In genomic region chr6:135165706-135166105, GRCm38 (mm10) we compare ENCODE assay signal across 23 mouse cellular contexts. TPM values are rescaled to one million over a fixed set of nuclear protein-coding genes. Genes with fewer than 3 reads are reported as not detected.
A peak's percentile ranks its signal among the peaks of the same experiment; 100 is the strongest.
DNase-seq lines count a peak whose midpoint lies in the region; ATAC-seq and TF ChIP-seq lines count a peak whose summit lies in the region.
"Had no signal": no experiment of that assay in that cellular context is flagged by ENCODE, and none has a peak within 500 bp of the region (broad histone marks: within the 10 kb centered on the region; RNA-seq: fewer than 3 reads in every experiment).

No protein-coding gene starts in this region.

- peak; percentile 50; the same call in 1 of the 2 replicates for ATAC-seq in heart, embryonic 11.5 days (replicated peaks; ENCODE audit: insufficient number of reproducible peaks, low FRiP score, low TSS enrichment)
- ATAC-seq in liver, postnatal 0 days, result peak; percentile 67
- no peak for ATAC-seq in forebrain, embryonic 15.5 days (replicated peaks)
- ATAC-seq in midbrain, embryonic 15.5 days (replicated peaks), result no peak
- ATAC-seq: inflammation-experienced regulatory T-cells, adult 6 months had no signal

- 63% methylated on average over 2 of the region's 2 CpGs for WGBS in heart, embryonic 11.5 days (ENCODE audit: insufficient replicate concordance)
- WGBS in bone marrow, adult 2 months, result 62% methylated on average over 2 of the region's 2 CpGs
- WGBS in liver, postnatal 0 days (ENCODE audit: insufficient replicate concordance), result 45% methylated on average over 2 of the region's 2 CpGs
- WGBS in forebrain, embryonic 15.5 days, result 74% methylated on average over 2 of the region's 2 CpGs
- WGBS in midbrain, embryonic 15.5 days, result 81% methylated on average over 2 of the region's 2 CpGs

- H3K36me3 ChIP-seq in heart, embryonic 11.5 days (ENCODE audit: control insufficient read depth, insufficient read depth, low read length), result no peaks in the 10 kb centered on the region
- peaks cover 11% of the 10 kb centered on the region; the same call in 1 of the 2 replicates for H3K36me3 ChIP-seq in liver, postnatal 0 days (replicated peaks; ENCODE audit: insufficient read depth, low read length)
- no peaks in the 10 kb centered on the region for H3K36me3 ChIP-seq in forebrain, embryonic 15.5 days
- H3K36me3 ChIP-seq in midbrain, embryonic 15.5 days (replicated peaks), result no peaks in the 10 kb centered on the region
- H3K36me3 ChIP-seq: embryonic facial prominence, embryonic 13.5 days; hindbrain, embryonic 12.5 days; kidney, embryonic 15.5 days; limb, embryonic 10.5 days had no signal

- no peak overlapping the region for H3K4me3 ChIP-seq in heart, embryonic 11.5 days (ENCODE audit: low read depth, low read length)
- H3K4me3 ChIP-seq in bone marrow, adult 2 months (replicated peaks; ENCODE audit: control insufficient read depth, low read depth, low read length), result peak overlapping the region; percentile 42
- H3K4me3 ChIP-seq in liver, postnatal 0 days (ENCODE audit: low read depth, low read length), result peak overlapping the region; percentile 74
- no peak overlapping the region for H3K4me3 ChIP-seq in forebrain, embryonic 15.5 days
- no peak overlapping the region for H3K4me3 ChIP-seq in midbrain, embryonic 15.5 days
- H3K4me3 ChIP-seq: embryonic facial prominence, embryonic 13.5 days; hindbrain, embryonic 12.5 days; kidney, embryonic 15.5 days; left cerebral cortex, adult 2 months; limb, embryonic 10.5 days had no signal

- peak overlapping the region; percentile 24; the same call in 1 of the 2 replicates for H3K4me2 ChIP-seq in heart, embryonic 11.5 days
- H3K4me2 ChIP-seq in liver, postnatal 0 days (ENCODE audit: low read depth, low read length), result peak overlapping the region; percentile 75
- no peak overlapping the region for H3K4me2 ChIP-seq in forebrain, embryonic 15.5 days (replicated peaks)
- no peak overlapping the region for H3K4me2 ChIP-seq in midbrain, embryonic 15.5 days
- H3K4me2 ChIP-seq: embryonic facial prominence, embryonic 13.5 days; hindbrain, embryonic 12.5 days; kidney, embryonic 15.5 days had no signal

- no peak overlapping the region for H3K9ac ChIP-seq in heart, embryonic 11.5 days (ENCODE audit: low read depth, low read length)
- peak overlapping the region; percentile 16 for H3K9ac ChIP-seq in liver, postnatal 0 days (replicated peaks)
- H3K9ac ChIP-seq in forebrain, embryonic 15.5 days (replicated peaks), result no peak overlapping the region
- H3K9ac ChIP-seq in midbrain, embryonic 15.5 days, result no peak overlapping the region
- H3K9ac ChIP-seq: embryonic facial prominence, embryonic 13.5 days; hindbrain, embryonic 12.5 days; kidney, embryonic 15.5 days; lung, embryonic 14.5 days had no signal

- H3K27ac ChIP-seq in heart, embryonic 11.5 days (ENCODE audit: low read depth, low read length), result 0 out of 2 replicates have a peak overlapping the region, but pooled peaks have one; percentile 47
- peak overlapping the region; percentile 68; the same call in 1 of the 2 replicates for H3K27ac ChIP-seq in bone marrow, adult 2 months (ENCODE audit: control insufficient read depth, insufficient read depth, low read depth, low read length, poor library complexity)
- peak overlapping the region; percentile 97 for H3K27ac ChIP-seq in liver, postnatal 0 days (ENCODE audit: low read depth)
- H3K27ac ChIP-seq in forebrain, embryonic 15.5 days (replicated peaks), result no peak overlapping the region
- H3K27ac ChIP-seq in midbrain, embryonic 15.5 days, result no peak overlapping the region
- H3K27ac ChIP-seq: embryonic facial prominence, embryonic 13.5 days; hindbrain, embryonic 12.5 days; left cerebral cortex, adult 2 months; limb, embryonic 10.5 days; macrophage had no signal

- TF ChIP-seq CTCF in bone marrow, adult 2 months (IDR thresholded peaks at IDR 0.05; ENCODE audit: control insufficient read depth, insufficient read depth, low read length), result no peak
- TF ChIP-seq CTCF in liver, postnatal 0 days (IDR thresholded peaks at IDR 0.05; ENCODE audit: low read depth), result no peak

- no peaks in the 10 kb centered on the region for H3K27me3 ChIP-seq in heart, embryonic 11.5 days (ENCODE audit: control insufficient read depth, insufficient read depth, low read length)
- H3K27me3 ChIP-seq in liver, postnatal 0 days (ENCODE audit: insufficient read depth, low read length), result no peaks in the 10 kb centered on the region
- H3K27me3 ChIP-seq in forebrain, embryonic 15.5 days, result no peaks in the 10 kb centered on the region
- H3K27me3 ChIP-seq in midbrain, embryonic 15.5 days (replicated peaks), result 0 out of 2 replicates have a peak, but pooled peaks cover 2% of the 10 kb centered on the region
- H3K27me3 ChIP-seq: embryonic facial prominence, embryonic 13.5 days; kidney, embryonic 15.5 days had no signal

- no peak for DNase-seq in heart, postnatal 36 days
- peak; percentile 88 for DNase-seq in liver
- DNase-seq in liver, postnatal 0 days, result peak; percentile 62
- no peak for DNase-seq in cerebellum, postnatal 14 days
- DNase-seq: adrenal gland, adult 2 months; cerebellum, adult 8-10 months; gastrocnemius, postnatal 36 days; lung, embryonic 14.5 days; midbrain, embryonic 14.5 days; retina, postnatal 1 day had no signal

- no peak for TF ChIP-seq POLR2A in bone marrow, adult 2 months (IDR thresholded peaks at IDR 0.05; ENCODE audit: borderline replicate concordance, control insufficient read depth, low read depth, low read length)

- H3K4me1 ChIP-seq in heart, embryonic 11.5 days (ENCODE audit: control insufficient read depth, insufficient read depth, low read length), result peaks cover 13% of the 10 kb centered on the region; the same call in 1 of the 2 replicates
- H3K4me1 ChIP-seq in bone marrow, adult 2 months (ENCODE audit: control insufficient read depth, insufficient read depth, low read length), result peaks cover 3% of the 10 kb centered on the region
- H3K4me1 ChIP-seq in liver, postnatal 0 days (ENCODE audit: insufficient read depth), result peaks cover 46% of the 10 kb centered on the region
- peaks cover 10% of the 10 kb centered on the region for H3K4me1 ChIP-seq in forebrain, embryonic 15.5 days
- peaks cover 10% of the 10 kb centered on the region; the same call in 1 of the 2 replicates for H3K4me1 ChIP-seq in midbrain, embryonic 15.5 days

- intact Hi-C loops in heart, postnatal 36 days (cut with DNase I), result no loop called here

- no peaks in the 10 kb centered on the region for H3K9me3 ChIP-seq in heart, embryonic 11.5 days (replicated peaks; ENCODE audit: control insufficient read depth, low read length)
- no peaks in the 10 kb centered on the region for H3K9me3 ChIP-seq in liver, postnatal 0 days (ENCODE audit: low read length)
- H3K9me3 ChIP-seq in forebrain, embryonic 15.5 days, result no peaks in the 10 kb centered on the region
- H3K9me3 ChIP-seq in midbrain, embryonic 15.5 days, result no peaks in the 10 kb centered on the region
- H3K9me3 ChIP-seq: embryonic facial prominence, embryonic 13.5 days; hindbrain, embryonic 12.5 days; kidney, embryonic 15.5 days; limb, embryonic 10.5 days had no signal

- peak; percentile 97 for TF ChIP-seq EP300 in liver, postnatal 0 days (IDR thresholded peaks at IDR 0.05; ENCODE audit: low read depth)

RNA-seq across cellular contexts. Expression of gene Fam234b, which starts 32.1 kb away (rescaled TPM):
- polyA plus RNA-seq in heart, embryonic 11.5 days (2014; fragmentation: Nextera tagmentation; extraction: Ambion mirVana), result 11.2 and 11.3 TPM in 2 replicates
- 1 to 10 TPM; 7.0 to 9.2 TPM for total RNA-seq in heart, postnatal 36 days (2021)
- 28.7 and 38.2 TPM in 2 replicates for polyA plus RNA-seq in bone marrow, adult 2 months (2011; ENCODE audit: insufficient read depth, insufficient read length, low replicate concordance, missing spikeins)
- polyA plus RNA-seq in liver, postnatal 0 days (2015; fragmentation: Nextera tagmentation; extraction: Ambion mirVana), result 15.4 and 17.1 TPM in 2 replicates
- 83.1 and 86.7 TPM in 2 replicates for polyA plus RNA-seq in forebrain, embryonic 15.5 days (2015; fragmentation: Nextera tagmentation; extraction: Ambion mirVana)
- polyA plus RNA-seq in midbrain, embryonic 15.5 days (2015; fragmentation: Nextera tagmentation; extraction: Ambion mirVana), result 110 and 117 TPM in 2 replicates

RNA-seq across cellular contexts. Expression of gene Hebp1, which starts 32.1 kb away (rescaled TPM):
- 7.2 and 15.2 TPM in 2 replicates for polyA plus RNA-seq in heart, embryonic 11.5 days (2014; fragmentation: Nextera tagmentation; extraction: Ambion mirVana)
- 10 to 100 TPM; 50.3 to 53.5 TPM for total RNA-seq in heart, postnatal 36 days (2021)
- polyA plus RNA-seq in bone marrow, adult 2 months (2011; ENCODE audit: insufficient read depth, insufficient read length, low replicate concordance, missing spikeins), result 103 and 178 TPM in 2 replicates
- 94.2 and 108 TPM in 2 replicates for polyA plus RNA-seq in liver, postnatal 0 days (2015; fragmentation: Nextera tagmentation; extraction: Ambion mirVana)
- polyA plus RNA-seq in forebrain, embryonic 15.5 days (2015; fragmentation: Nextera tagmentation; extraction: Ambion mirVana), result 2.6 and 2.8 TPM in 2 replicates
- 4.7 and 6.1 TPM in 2 replicates for polyA plus RNA-seq in midbrain, embryonic 15.5 days (2015; fragmentation: Nextera tagmentation; extraction: Ambion mirVana)

RNA-seq across cellular contexts. Expression of gene Gprc5d, which starts 47.6 kb away (rescaled TPM):
- not detected in 2 replicates for polyA plus RNA-seq in heart, embryonic 11.5 days (2014; fragmentation: Nextera tagmentation; extraction: Ambion mirVana)
- total RNA-seq in heart, postnatal 36 days (2021), result not detected
- polyA plus RNA-seq in bone marrow, adult 2 months (2011; ENCODE audit: insufficient read depth, insufficient read length, low replicate concordance, missing spikeins), result not detected in 2 replicates
- polyA plus RNA-seq in liver, postnatal 0 days (2015; fragmentation: Nextera tagmentation; extraction: Ambion mirVana), result 0.11 and 0.13 TPM in 2 replicates
- not detected in 2 replicates for polyA plus RNA-seq in forebrain, embryonic 15.5 days (2015; fragmentation: Nextera tagmentation; extraction: Ambion mirVana)
- polyA plus RNA-seq in midbrain, embryonic 15.5 days (2015; fragmentation: Nextera tagmentation; extraction: Ambion mirVana), result not detected in 2 replicates
- total RNA-seq: adrenal gland, adult 2 months; gastrocnemius, postnatal 36 days had no signal
- polyA plus RNA-seq: adrenal gland, adult 2 months; embryonic facial prominence, embryonic 13.5 days; forebrain, embryonic 11.5 days; heart, embryonic 14.5 days; hindbrain, embryonic 12.5 days; inflammation-experienced regulatory T-cells, adult 6 months; kidney, embryonic 15.5 days; limb, embryonic 10.5 days; lung, embryonic 14.5 days; macrophage; midbrain, embryonic 14.5 days had no signal

Comparison
In these comparisons a context has a peak if more than half of its experiments do, and no peak if none do; other contexts are left out.
1. ATAC-seq: peak in heart, embryonic 11.5 days (single experiment) and liver, postnatal 0 days (single experiment); none in forebrain, embryonic 15.5 days (single experiment) and midbrain, embryonic 15.5 days (single experiment).
2. H3K27ac ChIP-seq: peak in heart, embryonic 11.5 days (single experiment), bone marrow, adult 2 months (single experiment) and liver, postnatal 0 days (single experiment); none in forebrain, embryonic 15.5 days (single experiment) and midbrain, embryonic 15.5 days (single experiment).
3. H3K4me2 ChIP-seq: peak in heart, embryonic 11.5 days (single experiment) and liver, postnatal 0 days (single experiment); none in forebrain, embryonic 15.5 days (single experiment) and midbrain, embryonic 15.5 days (single experiment).
4. H3K4me3 ChIP-seq: peak in bone marrow, adult 2 months (single experiment) and liver, postnatal 0 days (single experiment); none in heart, embryonic 11.5 days (single experiment), forebrain, embryonic 15.5 days (single experiment) and midbrain, embryonic 15.5 days (single experiment).
5. DNase-seq: peak in liver (single experiment) and liver, postnatal 0 days (single experiment); none in heart, postnatal 36 days (0 of 2) and cerebellum, postnatal 14 days (0 of 2).